Mouse (Mus musculus) limb, embryonic 10.5 days (tissue): ENCODE results near the gene Trappc13. TPM values are rescaled to one million over a fixed set of nuclear protein-coding genes. Genes with fewer than 3 reads are reported as not detected.

ENCODE experiments used
- DNase-seq: peaks from one replicate; pipeline ENCODE4 v3.0.0-alpha.2; 2017; ENCODE audit warnings: low spot score
- H3K27ac ChIP-seq: fragments of 300-500 bp; sonication (generic); 2 replicates; pipeline ENCODE4 v1.5.1; 2016; ENCODE audit warnings: mild to moderate bottlenecking
- H3K27me3 ChIP-seq: fragments of 300-500 bp; sonication (generic); 2 replicates; pipeline ENCODE4 v1.6.1; 2016; ENCODE audit warnings: low read depth, mild to moderate bottlenecking; ENCODE audit not compliant: poor library complexity, severe bottlenecking
- H3K36me3 ChIP-seq: fragments of 300-500 bp; sonication (generic); 2 replicates; pipeline ENCODE4 v1.6.1; 2016; ENCODE audit warnings: mild to moderate bottlenecking, moderate library complexity
- H3K4me1 ChIP-seq: fragments of 300-500 bp; sonication (generic); 2 replicates; pipeline ENCODE4 v1.6.1; 2016
- H3K4me3 ChIP-seq: fragments of 300-500 bp; sonication (generic); 2 replicates; pipeline ENCODE4 v1.5.1; 2016; ENCODE audit warnings: mild to moderate bottlenecking, moderate library complexity
- H3K9me3 ChIP-seq: fragments of 300-500 bp; sonication (generic); replicated peaks from 2 replicates; pipeline ENCODE4 v1.6.1; 2016; ENCODE audit warnings: mild to moderate bottlenecking
- WGBS: fragments of 180-500 bp; shearing (Covaris S2); methylation state at CpG from one replicate; pipeline ENCODE4 v1.1.7; 2016; 5-methylcytosine and 5-hydroxymethylcytosine counted together
- polyA plus RNA-seq: library from polyadenylated mRNA; unstranded; fragments of >200 nt; fragmentation: Nextera tagmentation; extraction: Ambion mirVana; gene quantifications from 2 replicates; pipeline ENCODE4 v1.2.1, GENCODE M21; 2016

Gene Trappc13
- polyA plus RNA-seq, 1 experiment from 2014 or later = 70.3 TPM

GRCm38 (mm10) chr13:104109816-104110521, 68.3 kb downstream of the Trappc13 start:
- no peak for DNase-seq
- peaks cover 10% of the 10 kb centered on the region; the same call in 1 of the 2 replicates for H3K36me3 ChIP-seq

GRCm38 (mm10) chr13:104109288-104109815, 68.9 kb downstream of the Trappc13 start, which contains the start of the genes Nln and Sgtb:
TSS of gene Nln (minus strand) at chr13:104109614.
TSS of gene Sgtb (plus strand) at chr13:104109741.
- Histone ChIP-seq H3K4me1 (peaks cover 18% of the 10 kb centered on the region), H3K4me3 (peak within 1 kb of the TSS; percentile 87), H3K36me3 (peaks cover 11% of the 10 kb centered on the region), H3K27me3 (no peaks in the 10 kb centered on the region), H3K9me3 (no peaks in the 10 kb centered on the region), H3K27ac (peak within 1 kb of the TSS; percentile 91)
- WGBS = under 1% methylated on average over 44 of the region's 44 CpGs
- peak; percentile 98 for DNase-seq

More at GRCm38 (mm10) chr13:104109816-104110521, 68.3 kb downstream of the Trappc13 start:
- peak overlapping the region; percentile 91 for H3K27ac ChIP-seq
- H3K27me3 ChIP-seq = no peaks in the 10 kb centered on the region
- no peaks in the 10 kb centered on the region for H3K9me3 ChIP-seq
- peak overlapping the region; percentile 87 for H3K4me3 ChIP-seq
- peaks cover 18% of the 10 kb centered on the region for H3K4me1 ChIP-seq
- 2% methylated on average over 38 of the region's 38 CpGs for WGBS

DNA sequence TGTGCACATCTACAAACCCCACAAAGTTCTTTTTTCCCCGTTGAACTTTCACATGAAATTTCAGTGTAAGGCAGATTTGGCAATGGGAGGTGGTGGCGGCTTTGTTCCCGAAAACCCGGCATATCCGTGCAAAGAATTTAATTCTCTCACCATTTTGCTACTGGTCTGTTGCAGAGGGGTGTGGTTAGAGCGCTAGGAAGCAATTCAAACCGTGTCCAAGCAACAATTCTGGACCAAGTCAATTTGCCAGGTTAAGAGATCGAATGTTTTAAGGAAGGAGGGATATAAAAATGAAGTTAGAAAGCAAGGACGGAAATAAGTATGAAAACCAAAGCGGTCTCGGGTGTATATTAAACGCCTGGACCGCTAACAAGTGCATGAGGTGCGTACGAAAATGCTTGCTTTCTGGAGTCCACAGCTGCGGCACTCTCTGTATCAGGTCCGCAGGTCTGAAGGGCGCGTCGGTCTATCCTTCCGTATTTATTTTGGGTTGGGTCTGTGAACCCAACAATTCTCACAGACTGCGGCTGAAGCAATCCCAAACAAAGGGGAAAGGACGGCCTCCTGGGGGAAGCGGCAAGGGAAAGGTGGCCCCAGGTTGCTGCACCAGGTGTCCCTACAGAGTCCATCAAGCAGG, 69.5 kb downstream of the Trappc13 start:
- WGBS = 3% methylated on average over 24 of the region's 24 CpGs

DNA sequence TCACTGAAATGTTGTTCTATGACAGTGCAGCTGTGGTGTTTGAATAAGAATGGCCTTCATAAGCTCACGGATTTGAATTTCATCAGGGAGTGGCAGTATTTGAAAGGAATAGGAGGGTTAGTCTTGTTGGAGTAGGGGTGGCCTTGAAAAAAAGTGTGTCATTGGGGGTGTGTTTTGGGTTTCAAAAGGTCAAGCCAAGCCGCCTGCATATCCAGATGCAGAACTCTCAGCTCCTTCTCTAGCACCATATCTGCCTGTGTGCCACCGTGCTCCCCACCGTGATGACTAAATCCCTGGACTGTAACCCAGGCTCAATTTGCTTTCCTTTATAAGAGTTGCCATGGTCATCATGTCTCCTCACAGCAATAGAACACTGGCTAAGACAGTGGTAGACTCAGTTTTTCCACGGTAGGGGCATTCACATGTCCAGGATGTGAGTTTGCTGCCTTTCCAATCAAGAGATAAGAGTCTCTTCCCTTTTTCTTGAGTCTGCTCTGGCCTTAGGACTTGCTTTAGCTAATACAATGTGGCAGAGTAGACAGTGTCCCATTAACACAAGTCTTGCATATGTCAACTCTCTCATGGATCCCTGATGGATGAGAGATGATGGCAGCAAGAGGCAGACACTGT, 76.5 kb downstream of the Trappc13 start:
- Histone ChIP-seq H3K36me3 (peaks cover 13% of the 10 kb centered on the region), H3K9me3 (no peaks in the 10 kb centered on the region), H3K4me1 (no peaks in the 10 kb centered on the region), H3K27ac (no peak overlapping the region), H3K27me3 (no peaks in the 10 kb centered on the region), H3K4me3 (no peak overlapping the region)
- 92% methylated on average over 5 of the region's 5 CpGs for WGBS
- no peak for DNase-seq

More for the DNA sequence above, 69.5 kb downstream of the Trappc13 start:
- peak overlapping the region; percentile 87 for H3K4me3 ChIP-seq
- H3K4me1 ChIP-seq = peaks cover 18% of the 10 kb centered on the region
- peaks cover 14% of the 10 kb centered on the region for H3K36me3 ChIP-seq
- H3K9me3 ChIP-seq = no peaks in the 10 kb centered on the region
- H3K27ac ChIP-seq = peak overlapping the region; percentile 91
- peak; percentile 36 for DNase-seq
- H3K27me3 ChIP-seq = no peaks in the 10 kb centered on the region

DNA sequence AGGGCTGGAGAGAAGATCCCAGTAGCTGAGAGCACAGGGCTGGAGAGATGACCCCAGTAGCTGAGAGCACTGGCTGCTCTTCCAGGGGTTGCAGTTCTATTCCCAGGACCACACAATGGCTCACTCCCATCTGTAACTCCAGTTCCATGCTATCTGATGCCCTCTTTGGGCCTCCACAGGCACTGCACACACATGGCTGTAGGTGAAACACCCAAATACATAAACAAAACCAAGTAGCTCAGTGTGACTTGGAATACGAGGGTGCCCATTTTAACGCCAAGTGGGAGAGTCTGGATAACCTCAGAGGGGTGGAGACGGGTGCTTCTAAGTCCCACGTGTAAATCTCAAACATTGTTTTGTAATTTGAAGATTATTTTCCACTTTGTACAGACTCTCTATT, 77.9 kb downstream of the Trappc13 start:
- DNase-seq = no peak
- Histone ChIP-seq H3K27ac (no peak overlapping the region), H3K9me3 (no peaks in the 10 kb centered on the region), H3K27me3 (no peaks in the 10 kb centered on the region), H3K36me3 (peaks cover 13% of the 10 kb centered on the region), H3K4me3 (no peak overlapping the region), H3K4me1 (no peaks in the 10 kb centered on the region)
- 89% methylated on average over 4 of the region's 4 CpGs for WGBS

DNA sequence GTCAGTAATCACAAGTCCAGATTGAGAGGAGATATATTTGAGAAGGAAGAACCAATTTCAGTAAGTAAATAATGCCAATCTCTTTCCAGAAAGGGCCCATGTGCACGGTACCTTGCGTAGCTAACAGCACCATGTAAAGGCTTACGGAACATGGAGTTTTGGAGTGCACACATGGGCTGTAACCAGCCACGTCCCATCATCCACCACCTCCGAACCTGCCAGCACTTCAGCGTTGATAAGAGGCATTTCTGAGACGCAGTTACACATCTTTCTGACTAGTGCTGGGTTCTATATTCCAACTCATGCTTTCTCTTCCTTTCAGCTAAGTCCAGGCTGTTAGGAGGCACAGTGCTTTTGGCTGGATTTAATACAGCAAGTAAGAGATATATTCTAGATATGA, 81.1 kb downstream of the Trappc13 start:
- 95% methylated on average over 7 of the region's 7 CpGs for WGBS
- H3K36me3 ChIP-seq = no peaks in the 10 kb centered on the region
- H3K4me3 ChIP-seq = no peak overlapping the region
- DNase-seq = no peak
- no peaks in the 10 kb centered on the region for H3K27me3 ChIP-seq
- no peak overlapping the region for H3K27ac ChIP-seq
- peaks cover 4% of the 10 kb centered on the region; the same call in 1 of the 2 replicates for H3K4me1 ChIP-seq
- H3K9me3 ChIP-seq = no peaks in the 10 kb centered on the region

DNA sequence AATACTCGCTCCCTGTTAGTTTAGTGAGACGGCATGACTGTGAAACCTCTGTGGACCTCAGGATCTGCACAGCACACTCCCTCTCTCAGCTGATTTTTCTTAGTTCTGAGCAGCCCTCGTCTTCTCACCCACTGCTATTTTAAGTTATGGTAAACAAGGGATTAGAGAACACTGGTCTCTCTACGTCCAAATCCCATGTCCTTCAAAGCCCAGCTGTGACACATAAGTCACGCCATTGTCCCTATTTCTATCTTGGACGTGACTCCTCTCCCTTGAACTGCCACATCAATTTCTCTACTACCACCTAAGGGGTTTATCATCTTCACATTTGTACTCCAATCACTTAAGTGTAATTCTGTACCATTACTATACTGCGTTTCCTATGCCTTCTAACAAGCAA, 82.3 kb downstream of the Trappc13 start:
- no peak overlapping the region for H3K4me3 ChIP-seq
- H3K4me1 ChIP-seq = peaks cover 4% of the 10 kb centered on the region; the same call in 1 of the 2 replicates
- WGBS = 80% methylated on average over 7 of the region's 7 CpGs
- DNase-seq = no peak
- H3K36me3 ChIP-seq = no peaks in the 10 kb centered on the region
- H3K27ac ChIP-seq = no peak overlapping the region
- no peaks in the 10 kb centered on the region for H3K9me3 ChIP-seq
- no peaks in the 10 kb centered on the region for H3K27me3 ChIP-seq

GRCm38 (mm10) chr13:104094531-104095385, 83.5 kb downstream of the Trappc13 start:
- Histone ChIP-seq H3K9me3 (no peaks in the 10 kb centered on the region), H3K36me3 (no peaks in the 10 kb centered on the region), H3K4me3 (no peak overlapping the region), H3K4me1 (peaks cover 4% of the 10 kb centered on the region; the same call in 1 of the 2 replicates), H3K27me3 (no peaks in the 10 kb centered on the region), H3K27ac (no peak overlapping the region)
- no peak for DNase-seq
- WGBS = 88% methylated on average over 11 of the region's 11 CpGs

Other genes starting within 250 kb of the Trappc13 start
- gene Nln, start 68.9 kb downstream of the Trappc13 start, polyA plus RNA-seq = 20.2 and 20.4 TPM in 2 replicates
- gene Sgtb, start 68.7 kb downstream of the Trappc13 start, polyA plus RNA-seq = 5.8 and 7.3 TPM in 2 replicates
- 15.2 and 19.2 TPM in 2 replicates for gene Trim23, start 328 bp upstream of the Trappc13 start, polyA plus RNA-seq
- 92.0 and 92.9 TPM in 2 replicates for gene Cenpk, start 50.1 kb upstream of the Trappc13 start, polyA plus RNA-seq
- gene Ppwd1, start 50.4 kb upstream of the Trappc13 start, polyA plus RNA-seq = 17.7 and 21.2 TPM in 2 replicates
- 1.6 and 3.0 TPM in 2 replicates for gene Adamts6, start 109.4 kb upstream of the Trappc13 start, polyA plus RNA-seq